Mouse (Mus musculus): ENCODE measurements at regions not wholly inside any gene's neighbourhood (a gene's known extent, or its start where the extent isn't known, plus 50 kb on each side); places are given as distances from the start of the nearest gene placed in this dataset.
"Not testable (repeated sequence)": the region's sequence is repeated elsewhere in the genome, so short reads cannot be mapped to it uniquely, and the experiment has no call there.

DNA sequence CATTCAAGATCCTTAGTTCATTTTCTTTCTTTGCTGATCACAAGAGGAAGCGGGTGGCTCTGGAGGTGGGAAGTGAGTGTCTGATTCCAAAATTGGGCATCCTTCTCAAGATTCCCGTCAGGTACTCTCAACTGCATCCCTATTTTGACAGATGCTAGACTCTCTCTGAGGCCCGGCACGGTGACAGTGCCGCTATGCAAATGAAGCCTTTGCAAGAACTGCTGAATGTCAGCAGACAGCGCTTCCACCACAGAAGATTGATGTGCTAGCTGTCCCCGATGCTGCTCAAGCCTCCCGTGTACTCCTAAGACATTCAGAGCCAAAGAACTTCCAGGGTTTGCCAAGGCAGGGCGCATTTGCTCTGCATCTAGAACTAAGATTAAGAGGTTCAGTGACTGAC lies 50.9 kb upstream of the Cpne4 start:
- DNase-seq, result no peak

DNA sequence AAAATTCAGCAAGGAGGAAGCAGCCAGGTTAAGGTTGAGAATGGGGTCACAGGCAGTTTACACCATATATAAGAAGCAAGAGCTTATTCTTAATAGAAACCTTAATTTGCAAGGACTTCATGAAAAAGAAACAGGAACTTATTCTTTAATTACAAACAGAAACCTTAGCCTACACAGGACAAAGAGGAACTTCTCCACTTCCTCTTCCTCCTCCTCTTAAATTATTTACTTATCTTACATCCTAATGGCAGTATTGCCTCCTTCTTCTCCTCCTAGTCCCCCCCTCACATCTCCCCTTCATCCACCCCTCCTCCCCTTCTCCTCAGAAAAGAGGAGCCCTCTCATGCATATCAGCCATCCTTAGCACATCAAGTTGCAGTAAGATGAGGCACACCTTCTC lies 56.4 kb upstream of the Cpne4 start:
- no peak for DNase-seq

DNA sequence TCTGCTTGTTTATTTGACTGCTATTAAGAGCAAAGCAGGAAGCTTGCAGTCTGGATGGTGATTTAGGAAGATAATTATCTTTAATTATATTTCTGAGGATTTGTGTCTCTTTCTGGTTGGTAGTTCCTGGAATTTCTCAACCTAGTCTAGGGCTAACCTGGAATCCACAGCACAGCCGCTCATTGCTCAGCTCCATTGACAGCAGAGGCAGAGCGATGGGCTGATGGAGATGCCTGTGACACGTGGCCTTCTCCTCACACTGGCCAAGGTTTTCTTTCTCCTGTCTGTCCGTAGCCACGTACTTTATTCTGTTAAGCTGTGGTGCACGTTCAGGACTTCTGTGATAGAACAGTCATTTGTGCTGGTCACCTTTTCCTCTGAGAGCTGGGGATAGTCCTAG lies 57.7 kb upstream of the Cpne4 start:
- no peak for DNase-seq

DNA sequence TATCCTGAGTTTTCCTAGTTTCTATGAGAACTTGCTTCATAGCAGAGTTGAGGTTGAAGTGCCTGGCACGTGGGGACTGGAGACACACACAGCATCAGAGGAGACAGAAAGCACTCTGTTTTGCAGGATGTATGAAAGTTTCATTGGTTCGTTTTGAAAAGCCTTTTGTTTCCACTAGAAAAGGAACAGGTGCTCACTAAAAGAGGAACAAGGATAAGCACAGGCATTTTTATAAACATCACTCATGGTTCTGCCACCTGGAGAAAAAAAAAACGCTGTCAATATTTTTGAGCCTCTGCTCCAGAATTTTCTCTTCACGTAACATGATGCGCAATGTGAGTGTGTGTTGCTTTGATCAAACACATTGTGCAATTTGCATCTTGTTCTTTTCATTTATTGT lies 64.6 kb upstream of the Cpne4 start:
- no peak for DNase-seq

DNA sequence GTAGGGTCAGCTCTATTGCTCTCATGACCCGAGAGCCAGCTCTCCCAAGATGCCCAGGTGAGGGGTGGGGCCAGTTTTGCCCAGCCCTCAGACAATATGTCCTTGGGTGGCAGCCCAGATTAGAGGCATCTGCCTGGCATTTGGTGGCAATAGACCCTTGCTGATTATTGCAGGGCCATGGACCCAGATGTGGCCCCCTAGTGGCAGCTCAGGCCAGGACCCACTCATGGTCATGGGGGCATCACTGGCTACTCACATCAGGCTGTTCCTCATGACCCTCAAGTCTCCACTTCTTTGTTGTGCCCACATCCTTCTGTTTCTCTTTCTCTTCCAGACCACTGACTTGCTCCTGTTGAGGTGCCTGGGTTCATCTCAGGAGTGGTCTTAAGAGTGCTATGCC lies 66.4 kb upstream of the Cpne4 start:
- DNase-seq, result peak; percentile 4

DNA sequence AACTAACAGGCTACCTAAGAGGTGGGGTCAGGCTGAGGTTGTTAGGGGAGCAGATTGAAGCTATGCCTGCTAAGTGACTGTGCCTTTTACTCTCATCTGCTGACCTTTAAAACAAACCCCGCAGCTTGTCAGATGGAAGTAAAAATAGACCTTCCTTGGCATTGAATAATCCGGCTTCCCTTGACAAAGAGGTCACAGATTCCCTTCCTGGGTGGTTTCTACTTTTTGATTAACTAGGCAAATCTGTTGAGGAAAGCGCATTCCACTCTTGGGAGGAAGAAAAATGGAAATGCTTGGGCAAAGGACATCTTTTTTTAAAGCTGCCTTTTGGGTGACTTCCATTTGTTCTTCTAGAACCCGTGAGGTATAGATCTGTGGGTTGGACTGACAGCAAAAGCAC lies 72.3 kb upstream of the Cpne4 start:
- no peak for DNase-seq

DNA sequence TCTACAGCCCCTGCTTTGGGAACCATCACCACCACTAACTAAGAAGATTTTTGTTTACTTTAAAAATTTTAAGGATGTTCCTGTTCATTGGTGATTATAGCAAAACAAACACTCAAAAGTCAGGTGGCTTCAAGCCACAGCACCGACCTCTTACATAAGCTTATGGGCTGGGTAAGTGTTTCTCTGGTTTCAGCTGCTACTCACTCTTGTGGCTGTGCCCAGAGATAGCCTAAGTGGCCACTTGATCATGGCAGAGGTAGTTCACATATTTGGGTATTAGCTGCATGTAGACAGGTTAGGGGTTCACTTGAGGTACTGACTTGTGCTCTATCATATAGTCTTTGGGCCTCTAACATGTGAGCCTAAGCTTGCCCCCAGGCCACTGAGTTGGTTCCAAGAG lies 79.8 kb upstream of the Cpne4 start:
- DNase-seq, result no peak

DNA sequence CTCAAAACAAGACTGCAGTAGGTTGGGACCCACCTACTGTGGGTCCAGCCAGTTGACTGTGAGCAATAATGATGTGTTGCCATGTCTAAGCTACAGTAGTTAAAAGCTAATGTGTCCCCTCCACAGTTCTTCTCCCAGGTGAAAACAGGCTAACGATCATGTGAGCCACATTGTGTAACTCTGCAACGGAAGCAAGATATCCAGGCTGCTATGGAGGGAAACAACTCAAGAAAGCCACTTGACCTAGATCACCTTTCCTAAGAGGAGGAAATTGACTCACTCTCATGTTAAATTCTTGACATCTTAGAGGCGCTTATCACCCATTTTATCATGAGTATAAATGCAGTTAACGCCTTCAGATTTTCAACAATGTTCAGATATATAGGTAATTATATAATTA lies 83.4 kb upstream of the Cpne4 start:
- no peak for DNase-seq

DNA sequence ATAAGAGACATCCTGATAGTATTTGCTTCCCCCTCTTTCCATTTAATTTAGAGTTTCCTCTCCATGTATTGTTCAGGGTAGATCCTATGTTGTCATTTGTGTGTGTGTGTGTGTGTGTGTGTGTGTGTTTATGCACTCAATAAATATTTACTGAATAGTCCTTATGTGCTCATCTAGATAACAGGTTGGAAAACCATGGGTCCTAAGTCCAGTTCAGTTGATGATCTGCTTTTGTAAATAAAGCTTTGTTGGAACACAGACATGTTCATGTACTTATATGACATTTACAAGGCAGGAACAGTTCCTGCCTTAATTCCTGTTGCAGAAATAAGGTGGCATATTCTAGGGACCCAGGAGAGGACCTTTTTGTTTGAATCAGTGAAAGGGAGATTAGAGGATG lies 87.0 kb upstream of the Cpne4 start:
- no peak for DNase-seq

DNA sequence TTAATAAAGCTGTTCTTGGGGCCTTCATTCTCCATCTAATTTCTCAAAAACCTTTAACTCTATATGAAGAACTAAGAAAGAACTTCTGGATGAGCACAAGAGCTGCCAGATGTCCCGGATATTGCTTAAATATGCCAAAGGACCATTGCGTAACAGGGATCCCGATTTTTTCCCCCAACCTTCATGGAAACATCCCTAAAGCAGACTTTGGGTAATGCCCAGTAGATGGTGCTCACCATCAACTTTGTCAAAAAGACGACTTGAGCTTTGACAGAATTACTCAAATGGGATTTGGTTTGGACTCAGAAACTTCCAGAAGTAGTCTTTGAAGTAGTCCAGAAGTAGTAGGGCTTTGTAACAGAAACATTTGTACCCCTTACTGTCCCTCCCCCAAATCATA lies 89.5 kb upstream of the Cpne4 start:
- DNase-seq, result peak; percentile 3

DNA sequence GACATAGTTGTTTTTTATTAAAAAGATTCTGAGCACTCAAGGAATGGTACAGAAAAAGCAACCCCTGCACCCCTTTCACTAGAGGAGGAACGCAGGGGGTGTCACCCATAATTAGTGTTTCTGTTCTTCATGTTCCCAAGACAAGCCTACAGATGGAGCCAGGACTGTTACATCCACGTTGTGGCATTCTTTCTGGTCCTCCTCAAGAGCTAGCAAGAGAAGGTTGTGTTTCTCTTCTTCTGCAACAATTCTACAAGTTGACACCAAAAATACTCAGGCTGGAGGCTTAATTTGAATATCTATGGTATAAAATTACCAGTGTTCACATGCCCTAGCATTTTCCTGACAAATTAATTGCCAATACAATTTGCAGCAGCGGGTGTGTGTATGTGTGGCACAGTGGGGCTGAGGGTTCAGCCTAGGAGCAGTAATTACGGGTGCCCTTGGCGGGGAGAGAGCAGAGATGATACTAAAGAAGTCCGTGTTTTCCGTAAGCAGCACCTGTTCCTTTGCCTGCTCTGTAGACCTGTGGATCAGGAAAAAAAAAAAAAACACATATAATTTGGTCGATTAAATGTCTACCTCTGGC lies 98.4 kb upstream of the Cpne4 start:
- DNase-seq, result no peak

DNA sequence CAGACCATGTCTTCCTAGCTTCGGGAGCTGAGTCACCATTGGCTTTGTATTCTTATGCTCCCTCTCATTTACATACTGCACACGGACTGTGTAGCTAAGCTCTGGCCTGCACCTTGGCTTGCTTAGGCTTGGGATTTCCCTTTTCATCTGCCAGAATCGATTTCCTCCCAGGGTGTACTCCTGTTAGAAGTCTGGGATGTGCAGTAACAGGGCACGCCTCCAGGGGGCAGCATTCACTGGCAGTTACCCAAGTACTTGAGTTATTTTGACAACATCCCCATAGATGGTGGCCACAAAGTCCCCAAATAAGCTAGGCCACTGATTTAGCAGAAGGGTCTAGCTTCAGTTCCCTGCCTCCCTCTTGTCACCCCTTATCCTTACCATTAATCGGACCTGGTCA lies 102.2 kb upstream of the Cpne4 start:
- DNase-seq, result peak; percentile 54

DNA sequence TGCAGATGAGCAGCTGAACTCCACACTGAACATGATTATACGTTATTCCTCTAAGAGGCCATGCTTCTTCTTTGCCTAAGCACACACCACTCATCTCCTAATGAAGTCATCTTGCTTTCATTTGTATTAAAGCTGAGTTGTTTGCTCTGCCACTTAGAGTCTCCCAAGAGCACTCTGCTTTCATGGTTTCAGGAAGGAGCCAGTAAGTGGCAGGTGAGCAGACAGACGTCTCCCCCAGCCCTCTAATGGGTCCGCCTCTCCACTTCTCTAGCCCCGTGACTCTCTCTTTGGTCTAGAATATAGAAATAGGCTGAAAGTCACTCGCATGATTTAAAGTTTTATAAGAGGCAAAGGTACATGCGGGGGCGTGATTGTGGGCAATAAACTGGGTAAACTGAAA lies 103.8 kb upstream of the Cpne4 start:
- DNase-seq, result no peak

DNA sequence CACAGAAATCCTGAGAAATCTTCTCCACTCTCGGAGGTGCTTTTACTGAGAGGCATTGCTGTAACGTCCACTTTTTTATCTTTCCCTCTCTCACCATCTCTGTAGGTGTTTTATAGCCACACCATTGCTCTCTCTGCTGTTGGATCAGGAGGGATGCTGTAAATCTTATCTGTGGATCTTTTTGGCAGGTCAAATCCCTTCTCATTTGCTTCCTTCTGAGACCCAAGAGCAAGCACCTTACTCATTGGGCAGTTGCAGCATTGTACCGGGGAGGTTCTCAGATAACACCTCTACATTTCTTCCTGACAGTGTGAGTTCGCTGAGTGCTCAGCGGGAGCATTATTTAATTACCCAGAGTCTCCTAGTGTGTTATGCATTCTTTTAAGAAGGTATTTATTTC lies 75.5 kb upstream of the Acpp start:
- DNase-seq, result no peak

DNA sequence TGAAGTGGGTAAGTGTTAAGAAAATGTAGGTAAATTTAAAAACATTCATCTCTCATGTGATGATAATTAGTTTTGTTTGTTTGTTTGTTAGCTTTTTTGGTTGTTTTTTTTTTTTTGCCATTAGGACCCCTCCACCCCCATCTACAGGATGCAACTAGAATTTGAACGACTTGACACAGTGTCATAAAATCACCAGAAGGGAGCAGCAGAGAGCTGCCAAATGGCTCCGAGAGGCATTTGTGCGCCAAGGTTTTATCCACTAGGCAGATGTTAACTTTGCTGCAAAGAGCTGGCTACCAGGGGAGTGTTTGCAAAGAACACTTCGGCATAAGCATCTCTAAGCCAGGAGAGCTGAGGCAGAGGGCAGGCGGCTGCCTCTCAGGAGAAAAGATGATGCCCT lies 72.7 kb upstream of the Acpp start:
- DNase-seq, result peak; percentile 39

DNA sequence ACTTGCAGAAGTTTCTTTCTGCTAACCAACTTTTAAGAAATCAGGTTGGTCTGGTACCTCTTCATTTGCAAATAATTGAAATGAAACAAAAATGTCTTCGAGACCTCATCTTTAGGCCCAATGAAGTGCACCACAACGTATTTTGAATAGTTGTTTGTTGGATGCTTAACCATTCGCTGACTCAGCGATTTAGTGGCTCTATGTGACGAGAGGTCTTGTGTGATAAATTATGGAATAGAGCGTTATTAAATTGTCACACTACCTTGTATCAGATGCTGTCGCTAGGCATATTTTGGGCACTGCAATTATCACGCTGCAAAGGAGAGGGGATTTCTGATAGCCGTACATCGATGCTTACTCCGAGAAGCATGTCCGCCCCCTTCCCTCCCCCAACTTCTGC lies 71.8 kb upstream of the Acpp start:
- DNase-seq, result no peak

DNA sequence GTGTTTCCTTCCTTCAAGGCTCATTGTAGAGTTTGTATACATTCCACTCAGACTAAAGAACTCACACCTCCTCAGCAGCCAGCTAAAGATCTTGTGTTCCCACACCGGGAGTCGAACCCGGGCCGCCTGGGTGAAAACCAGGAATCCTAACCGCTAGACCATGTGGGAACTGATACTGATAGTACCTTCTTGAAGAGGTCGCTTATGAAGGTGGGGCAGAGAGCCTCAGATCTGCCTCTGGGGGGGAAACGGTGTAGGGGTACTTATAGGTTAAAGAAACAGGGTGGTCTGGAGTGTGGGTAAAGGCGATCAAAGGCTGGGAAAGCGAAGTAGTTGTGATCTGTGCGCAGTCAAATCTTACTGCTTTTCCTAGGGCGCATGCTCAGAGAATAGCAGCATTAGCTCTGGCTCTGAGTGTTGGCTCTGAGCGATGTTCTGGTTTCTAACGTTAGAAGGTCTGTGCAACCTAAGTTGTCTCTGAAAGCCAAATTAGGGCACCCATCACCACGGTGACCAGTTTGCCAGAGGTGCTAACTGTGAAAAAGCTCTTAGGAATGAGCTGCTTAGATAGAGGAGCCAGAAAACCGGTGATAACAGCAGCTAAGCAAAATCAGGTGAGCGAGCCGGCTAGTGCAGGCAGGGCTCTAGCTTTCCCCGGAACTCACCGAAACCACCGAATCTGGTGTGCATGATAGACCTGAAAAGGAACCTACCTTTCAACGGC lies 71.2 kb upstream of the Acpp start:
- peak; percentile 23 for DNase-seq

DNA sequence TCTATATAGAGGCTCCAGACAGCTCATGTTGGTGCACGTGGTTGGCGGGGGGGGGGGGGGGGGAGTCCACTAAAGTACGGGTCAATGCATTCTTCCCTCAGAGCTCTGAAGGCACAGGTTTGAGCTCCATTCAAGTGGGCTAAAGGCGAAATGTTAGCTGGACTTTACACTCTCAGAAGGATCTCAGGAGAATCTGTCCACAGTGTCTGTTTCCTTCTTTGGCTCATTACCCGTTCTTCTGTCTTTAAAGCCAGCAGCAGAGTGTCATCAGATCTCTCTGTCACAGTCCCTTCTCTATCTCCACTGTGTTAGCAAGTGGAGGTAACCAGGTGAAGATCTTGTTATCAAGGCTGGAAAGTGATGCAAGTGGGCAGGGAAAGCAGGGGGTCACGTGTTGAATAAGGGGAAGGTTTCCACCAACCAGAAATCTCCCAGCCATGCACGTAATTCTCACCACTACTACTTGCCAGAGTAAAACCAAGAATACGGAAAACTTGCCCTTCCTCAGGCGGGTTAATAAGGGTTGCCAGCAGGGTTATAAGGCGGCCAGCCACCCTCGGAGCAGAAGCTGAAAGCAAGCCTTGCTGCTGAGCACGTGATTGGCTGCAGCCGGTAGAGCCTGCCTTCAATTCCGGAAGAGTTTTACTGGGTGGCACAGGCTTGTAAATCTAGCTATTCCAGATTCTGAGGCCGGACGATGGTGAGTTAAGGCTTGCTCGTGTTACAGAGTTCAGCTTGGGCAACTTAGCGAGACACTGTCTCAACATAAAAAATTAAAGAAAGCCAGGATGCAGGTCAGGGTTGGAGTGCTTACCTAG lies 70.2 kb upstream of the Acpp start:
- peak; percentile 32 for DNase-seq

DNA sequence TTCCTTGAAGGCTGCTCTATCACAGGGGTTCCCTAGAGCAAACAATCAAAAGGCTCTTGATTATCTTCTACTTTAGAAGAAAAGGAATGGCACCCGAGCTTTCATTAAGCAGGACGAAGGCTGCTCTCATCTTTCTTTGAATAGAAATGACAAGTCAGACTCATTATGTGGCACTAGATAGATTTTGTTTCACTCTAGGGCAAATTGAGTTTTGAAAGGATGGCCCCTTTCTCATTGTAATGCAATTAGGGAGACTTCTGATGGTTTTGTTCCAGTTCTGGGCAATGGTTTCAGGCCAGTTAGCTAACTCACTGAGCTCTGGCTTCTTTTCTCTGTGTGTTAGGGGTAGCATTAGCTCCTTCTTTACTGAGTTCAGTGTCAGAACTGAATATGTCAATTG lies 69.5 kb upstream of the Acpp start:
- no peak for DNase-seq

DNA sequence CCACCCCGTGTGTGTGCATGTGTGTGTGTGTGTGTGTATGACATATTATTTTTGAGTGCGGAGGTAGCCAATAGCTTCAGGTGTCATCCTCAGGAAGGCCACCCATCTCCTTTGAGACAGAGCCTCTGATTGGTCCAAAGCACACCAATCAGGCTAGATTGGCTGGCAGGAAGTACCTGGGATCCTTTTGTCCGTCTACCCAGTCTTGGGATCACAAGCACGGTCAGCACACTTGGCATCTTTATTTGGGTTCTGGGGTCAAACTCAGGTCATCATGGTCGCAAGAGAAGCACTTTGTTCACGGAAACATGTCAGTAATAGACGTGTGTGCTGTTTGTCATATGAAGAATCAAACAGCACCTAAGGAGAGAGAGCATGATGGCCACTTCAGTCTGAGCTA lies 68.9 kb upstream of the Acpp start:
- no peak for DNase-seq

DNA sequence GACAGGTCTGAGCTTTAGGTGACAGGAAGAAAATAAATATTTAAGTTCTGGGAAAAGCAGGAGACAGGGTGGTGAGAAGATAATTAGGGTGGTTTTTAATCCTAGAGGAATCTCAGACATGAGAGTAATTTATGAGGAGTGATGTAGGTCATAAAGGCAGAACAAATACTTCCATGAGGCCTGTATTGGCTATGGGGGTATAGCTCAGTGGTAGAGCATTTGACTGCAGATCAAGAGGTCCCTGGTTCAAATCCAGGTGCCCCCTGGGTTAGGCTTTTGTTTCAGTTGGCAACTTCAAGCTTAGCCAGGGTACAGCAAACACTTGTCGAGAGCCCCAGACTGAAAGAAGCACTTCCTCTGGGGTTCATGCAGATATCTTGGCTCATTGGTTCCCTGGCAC lies 66.3 kb upstream of the Acpp start:
- DNase-seq, result no peak

DNA sequence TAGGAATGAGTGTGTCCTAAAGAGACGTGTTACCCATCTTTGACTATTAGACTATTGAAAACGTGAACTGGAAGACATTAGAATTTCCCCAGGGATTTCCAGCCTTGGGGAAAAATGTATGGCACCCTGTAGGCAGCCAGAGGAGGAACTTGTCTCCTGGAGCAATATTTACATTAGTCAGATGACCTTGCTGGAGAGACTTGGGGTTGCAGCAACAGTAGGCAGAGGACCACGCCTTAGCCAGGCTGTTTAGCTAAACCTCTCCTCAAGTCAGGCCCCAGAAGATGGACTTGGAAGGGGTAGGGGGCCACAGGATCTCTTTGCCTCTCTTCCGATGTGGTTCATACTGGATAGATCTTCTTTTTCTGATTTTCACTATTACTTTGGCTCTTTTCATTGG lies 64.1 kb upstream of the Acpp start:
- no peak for DNase-seq

DNA sequence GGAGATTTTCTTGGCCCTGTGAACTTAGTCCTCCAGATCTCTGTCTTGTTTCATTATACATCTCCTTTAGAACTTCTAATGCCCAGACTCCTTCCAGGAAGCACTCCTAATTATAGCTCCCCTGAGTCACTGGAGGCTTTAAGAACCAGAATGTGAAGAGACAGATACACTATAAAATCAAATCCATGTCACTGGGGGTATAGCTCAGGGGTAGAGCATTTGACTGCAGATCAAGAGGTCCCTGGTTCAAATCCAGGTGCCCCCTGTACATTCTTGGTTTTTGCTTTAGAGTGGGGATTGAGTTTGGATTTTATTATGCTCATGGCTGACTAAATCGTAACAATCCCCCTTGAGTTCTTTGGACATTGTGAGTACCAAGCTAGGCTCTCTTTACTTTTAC lies 62.4 kb upstream of the Acpp start:
- DNase-seq, result no peak

DNA sequence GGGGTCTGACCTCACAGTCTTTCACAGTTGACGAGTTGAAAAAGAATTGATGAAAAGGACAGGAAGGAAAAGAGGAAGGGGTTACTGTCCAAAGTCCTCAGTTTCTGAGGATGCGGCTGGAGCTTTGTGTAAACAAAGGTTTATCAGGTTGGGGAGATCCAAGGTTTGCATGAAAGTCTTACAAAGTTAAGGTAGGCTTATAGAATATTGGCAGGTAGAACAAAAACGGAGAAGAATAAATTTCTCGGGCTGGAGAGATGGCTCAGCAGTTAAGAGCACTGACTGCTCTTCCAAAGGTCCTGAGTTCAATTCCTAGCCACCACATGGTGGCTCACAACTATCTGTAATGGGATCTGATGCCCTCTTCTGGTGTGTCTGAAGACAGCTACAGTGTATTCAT lies 60.9 kb upstream of the Acpp start:
- DNase-seq, result not testable (repeated sequence)
